Mouse (Mus musculus) fat pad, adult 2 months (tissue): ENCODE data around the gene Mvk.

Experiments
- DNase-seq: peaks from one replicate; pipeline ENCODE4 v3.0.0-alpha.2; 2011; ENCODE audit warnings: low read depth, low spot score; ENCODE audit errors: extremely low read depth

Mvk gene

DNA sequence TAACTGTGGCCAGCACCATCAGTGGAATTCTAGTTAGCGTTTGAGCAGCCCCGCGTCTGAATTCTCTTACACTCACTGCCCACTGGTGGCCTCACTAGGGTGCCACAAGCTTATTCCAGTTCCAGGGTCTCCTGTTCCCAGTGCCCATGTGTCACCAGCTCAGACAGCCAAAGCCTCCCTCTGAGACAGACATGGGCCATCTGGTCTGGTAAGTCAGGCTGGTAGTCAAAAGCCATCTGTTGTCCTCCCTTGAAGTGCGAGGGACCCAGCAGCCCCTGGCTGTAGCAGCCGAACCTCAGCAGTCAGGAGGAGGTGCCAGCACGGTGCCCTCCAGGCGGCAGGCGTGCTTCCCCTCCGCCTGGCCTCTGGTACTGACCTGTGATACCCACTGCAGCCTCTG is 12.2 kb downstream of the Mvk start:
- DNase-seq: no peak

DNA sequence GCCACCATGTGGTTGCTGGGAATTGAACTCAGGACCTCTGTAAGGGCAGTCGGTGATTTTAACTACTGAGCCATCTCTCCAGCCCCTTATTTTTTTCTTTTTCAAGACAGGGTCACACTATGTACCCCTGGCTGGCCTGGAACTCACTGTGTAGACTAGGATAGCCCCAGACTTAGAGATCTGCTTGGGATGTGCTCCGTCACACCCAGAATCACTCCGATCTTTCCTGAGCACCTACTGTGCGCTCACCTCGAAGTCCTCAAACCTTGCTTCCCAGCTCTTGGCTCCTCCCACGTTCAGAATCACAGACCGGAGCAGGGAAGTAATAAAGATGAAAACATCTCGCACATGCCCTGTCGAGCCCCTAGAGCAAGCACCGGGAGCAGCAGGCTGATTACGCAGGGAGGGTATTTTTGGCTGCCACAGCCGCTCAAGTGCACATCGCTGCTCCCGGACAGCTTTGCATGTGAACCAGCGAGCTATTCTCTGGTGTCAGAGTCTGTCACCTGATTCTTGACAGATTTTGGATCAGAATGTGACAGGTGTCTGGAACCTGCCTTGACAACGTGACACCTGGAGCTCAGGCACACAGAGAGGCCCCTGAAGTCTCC is 13.0 kb downstream of the Mvk start:
- DNase-seq: no peak

DNA sequence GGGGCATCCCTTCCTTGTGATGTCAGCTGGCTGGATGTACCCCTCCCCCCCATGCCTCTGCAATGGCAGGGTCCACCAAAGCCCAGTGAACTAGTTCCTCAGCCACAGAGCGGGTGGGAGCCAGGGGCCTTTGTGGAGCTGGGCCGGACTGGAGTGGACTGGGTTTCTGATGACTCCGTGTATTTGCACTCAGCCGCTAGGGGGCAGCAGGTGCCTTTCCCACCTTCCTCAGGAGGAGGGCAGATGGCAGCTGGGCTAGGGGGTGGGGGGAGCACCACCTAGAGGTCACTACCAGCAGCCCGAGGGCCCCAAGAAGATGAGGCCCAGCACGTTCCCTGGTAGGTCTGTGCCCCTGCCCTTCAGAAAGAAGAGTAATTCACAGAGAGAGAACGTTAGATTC is 17.2 kb downstream of the Mvk start:
- no peak for DNase-seq

GRCm38 (mm10) chr5:114462067-114463040 is 18.3 kb downstream of the Mvk start:
- no peak for DNase-seq

DNA sequence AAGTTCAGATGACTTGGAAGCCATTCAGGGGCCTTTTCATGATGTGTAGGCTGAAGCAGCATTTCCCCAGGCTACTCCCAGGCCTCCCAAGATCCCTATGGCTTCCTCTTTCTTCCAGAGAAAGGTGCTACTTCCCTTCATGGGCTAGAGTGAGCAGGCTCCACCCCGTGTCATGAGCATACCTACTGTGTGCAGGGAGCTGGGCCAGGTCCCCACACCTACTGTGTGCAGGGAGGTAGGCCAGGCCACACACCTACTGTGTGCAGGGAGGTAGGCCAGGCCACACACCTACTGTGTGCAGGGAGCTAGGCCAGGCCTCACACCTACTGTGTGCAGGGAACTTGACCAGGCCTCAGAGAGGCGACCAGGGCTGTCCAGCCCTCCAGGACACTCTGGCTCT is 20.5 kb downstream of the Mvk start:
- DNase-seq: no peak

DNA sequence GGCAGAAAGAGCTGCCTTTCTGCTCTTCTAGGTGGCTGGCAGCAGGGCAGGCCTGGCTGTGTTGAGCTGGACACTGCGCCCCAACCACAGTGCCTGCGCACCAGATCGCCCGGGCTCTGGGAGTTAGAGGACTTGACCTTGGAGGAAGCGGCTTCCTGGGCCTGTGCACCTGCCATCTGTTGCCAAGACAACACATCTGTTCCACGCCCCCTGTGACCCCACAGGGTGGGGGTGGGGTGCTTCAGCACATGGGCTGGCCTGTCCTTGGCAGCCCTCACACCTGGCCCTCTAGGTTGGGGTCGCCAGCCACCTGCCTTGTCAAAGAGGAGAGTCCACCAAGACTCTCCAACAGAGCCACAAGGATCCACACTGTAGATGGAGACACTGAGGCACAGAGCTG is 21.6 kb downstream of the Mvk start:
- DNase-seq: no peak

GRCm38 (mm10) chr5:114467019-114467418 is 22.9 kb downstream of the Mvk start:
- DNase-seq: no peak

DNA sequence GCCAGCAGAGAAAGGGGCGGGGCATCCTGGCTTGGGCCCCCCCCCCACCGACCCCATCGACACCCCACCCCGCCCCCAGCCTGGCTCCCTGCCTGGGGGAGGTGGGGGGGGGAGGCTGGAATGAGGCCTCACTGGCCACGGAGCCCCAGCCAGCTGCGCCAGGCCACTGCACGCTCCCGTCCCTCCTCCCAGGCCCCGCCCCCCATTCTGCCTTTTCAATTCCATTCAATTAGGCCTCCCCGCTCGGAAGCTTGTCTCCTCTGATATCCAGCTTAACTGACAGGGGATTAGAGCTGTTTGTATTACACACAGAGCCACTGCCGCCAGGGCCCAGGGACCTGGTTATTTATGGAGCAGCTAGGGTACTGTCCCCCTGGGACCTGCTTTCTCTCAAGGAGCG is 23.4 kb downstream of the Mvk start:
- no peak for DNase-seq

DNA sequence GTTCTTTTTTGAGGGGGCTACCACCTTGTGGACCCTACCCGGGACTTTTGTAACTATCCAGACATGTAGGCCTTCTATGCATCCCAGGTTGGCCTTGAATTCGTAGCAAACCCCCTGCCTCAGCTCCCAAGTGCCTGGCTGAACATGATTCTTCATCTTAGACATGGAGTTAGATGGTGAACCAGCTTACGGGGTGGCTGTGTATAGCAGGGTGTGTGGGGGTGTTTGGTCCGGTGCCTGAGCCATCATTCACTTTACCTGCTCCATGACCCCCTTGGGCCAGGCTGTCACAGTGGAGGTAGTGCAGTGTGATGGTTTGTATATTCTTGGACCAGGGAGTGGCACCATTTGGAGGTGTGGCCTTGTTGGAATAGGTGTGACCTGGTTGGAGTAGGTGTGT is 23.9 kb downstream of the Mvk start:
- no peak for DNase-seq

DNA sequence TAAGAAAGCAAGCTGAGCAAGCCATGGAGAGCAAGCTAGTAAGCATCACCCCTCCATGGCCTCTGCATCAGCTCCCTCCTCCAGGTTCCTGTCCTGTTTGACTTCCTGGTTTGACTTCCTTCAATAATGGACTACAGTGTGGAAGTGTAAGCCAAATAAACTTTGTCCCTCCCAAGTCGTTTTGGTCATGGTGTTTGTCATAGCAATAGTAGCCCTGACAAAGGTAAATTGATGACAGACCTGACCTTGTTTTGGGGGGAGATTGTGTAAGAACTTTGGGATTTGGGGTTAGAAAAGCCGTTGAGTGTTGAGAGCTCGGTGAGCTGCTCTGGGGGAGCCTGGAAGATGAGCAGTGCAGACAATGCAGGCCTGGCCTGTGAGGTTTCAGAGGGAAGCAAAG is 26.3 kb downstream of the Mvk start:
- no peak for DNase-seq

DNA sequence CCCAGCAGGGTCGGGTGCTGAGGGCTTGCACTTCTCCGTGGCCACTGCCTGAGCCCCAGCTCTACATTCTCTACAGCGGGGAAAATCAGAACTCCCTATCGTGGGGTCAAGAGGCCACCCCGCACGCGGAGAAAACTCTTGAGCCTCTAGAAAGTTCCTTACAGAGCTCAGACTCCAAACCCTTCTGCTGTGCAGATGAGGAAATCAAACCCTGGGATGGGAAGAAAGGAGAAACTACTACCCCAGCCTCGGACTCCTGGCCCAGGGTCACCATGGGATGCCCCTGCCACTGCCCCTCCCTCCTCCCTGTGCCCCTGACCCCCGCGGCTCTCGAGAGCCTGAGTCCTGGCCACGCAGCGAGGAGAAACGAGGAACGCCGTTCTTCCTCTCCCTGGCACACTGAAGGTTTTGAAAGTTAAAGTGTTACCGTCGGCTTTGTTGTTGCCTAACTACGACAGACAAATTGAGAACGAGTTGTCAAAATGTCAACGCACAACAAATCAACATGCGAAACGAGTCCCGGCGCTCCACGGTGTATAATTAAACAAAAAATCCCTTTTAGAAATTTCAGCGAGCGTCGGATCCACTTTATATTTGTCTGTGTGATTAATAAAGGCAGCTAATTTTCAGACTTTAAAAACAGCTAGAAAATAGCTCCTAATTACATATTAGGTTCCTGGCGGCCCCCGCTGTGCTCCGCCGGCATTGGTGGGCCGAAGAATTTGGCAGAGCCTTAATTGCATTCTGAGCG is 30.8 kb downstream of the Mvk start:
- no peak for DNase-seq

GRCm38 (mm10) chr5:114478267-114478666 is 34.2 kb downstream of the Mvk start:
- no peak for DNase-seq

- DNase-seq: no peak
Observed at GRCm38 (mm10) chr5:114482587-114483011, 38.5 kb downstream of the Mvk start.

DNA sequence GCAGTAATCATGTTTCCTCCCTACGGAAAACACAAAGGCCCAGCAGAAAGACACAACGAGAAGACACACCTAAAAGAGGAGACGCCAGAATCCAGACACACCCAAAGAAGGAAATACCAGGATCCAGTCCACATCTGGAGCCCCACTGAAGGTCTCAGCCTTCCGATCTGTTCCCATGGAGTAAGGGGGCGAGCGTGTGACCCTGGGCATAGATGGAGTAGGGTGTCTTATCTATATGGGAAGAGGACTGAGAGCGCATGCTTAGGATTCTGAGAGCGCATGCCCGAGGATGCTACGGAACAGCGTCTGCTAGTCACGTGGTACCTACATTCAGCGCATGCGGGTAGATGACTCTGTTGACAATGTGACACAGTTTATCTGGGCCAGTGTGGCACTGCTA is 41.6 kb downstream of the Mvk start:
- no peak for DNase-seq

DNA sequence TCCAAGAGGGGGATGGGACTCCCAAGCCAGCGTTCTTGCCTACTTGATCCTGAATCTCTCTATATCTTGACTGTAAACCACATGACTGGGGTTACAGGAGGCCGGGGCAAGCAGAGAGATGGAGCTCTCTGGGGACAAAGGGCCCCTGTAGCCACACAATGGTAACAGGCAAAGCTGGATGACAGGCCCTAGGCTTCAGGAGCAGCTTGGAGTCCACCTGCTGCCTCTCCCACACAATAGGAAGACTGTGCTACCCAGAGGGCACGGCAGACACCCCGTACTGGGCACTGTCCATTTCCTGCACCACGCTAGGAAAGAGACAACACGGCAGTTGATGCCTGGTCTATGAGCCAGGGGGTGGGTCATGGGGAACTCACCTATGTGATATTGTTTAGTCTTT is 45.5 kb downstream of the Mvk start:
- no peak for DNase-seq

DNA sequence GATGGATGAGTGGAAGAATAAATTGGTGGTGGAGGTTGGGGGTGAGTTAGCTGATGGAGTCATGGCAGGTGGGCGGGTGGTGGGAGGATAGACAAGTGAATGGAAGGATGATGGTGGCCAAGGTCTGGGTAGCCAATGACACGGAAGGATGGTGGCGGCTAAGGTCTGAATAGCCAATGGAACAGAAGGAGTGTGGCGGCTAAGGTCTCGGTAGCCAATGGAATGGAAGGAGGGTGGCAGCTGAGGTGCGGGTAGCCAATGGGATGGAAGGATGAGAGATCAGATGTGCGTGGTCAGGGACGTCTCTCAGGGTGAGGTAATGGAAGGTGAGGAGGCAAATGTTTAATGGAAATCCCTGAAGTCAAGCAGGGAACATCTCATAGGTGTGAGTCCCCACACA is 46.2 kb downstream of the Mvk start:
- no peak for DNase-seq

- no peak for DNase-seq
Observed at GRCm38 (mm10) chr5:114494761-114495160, 50.7 kb downstream of the Mvk start.

- DNase-seq: no peak
Observed at GRCm38 (mm10) chr5:114501252-114501651, 57.2 kb downstream of the Mvk start.

DNA sequence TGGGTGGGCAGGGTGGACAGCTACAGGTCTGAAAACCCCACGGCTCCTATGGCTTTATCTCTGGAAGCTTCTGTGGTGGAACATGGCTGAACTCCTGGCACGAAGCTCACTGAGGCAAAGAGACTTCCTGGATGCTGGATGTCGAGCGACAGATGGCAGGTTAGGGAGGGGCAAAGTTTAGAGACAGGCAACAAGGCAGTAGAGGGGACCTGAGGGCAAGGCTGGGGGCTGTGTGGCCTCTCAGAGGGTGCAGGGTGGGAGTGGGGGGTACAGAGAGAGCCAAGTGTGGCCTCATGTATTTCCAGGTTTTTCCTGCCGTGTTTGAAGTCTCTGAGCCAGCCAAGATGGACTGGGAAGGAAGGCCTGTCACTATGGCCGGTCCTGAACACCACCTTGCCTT is 60.8 kb downstream of the Mvk start:
- no peak for DNase-seq

GRCm38 (mm10) chr5:114505260-114506085 is 61.4 kb downstream of the Mvk start:
- DNase-seq: no peak

GRCm38 (mm10) chr5:114507394-114507793 is 63.3 kb downstream of the Mvk start:
- no peak for DNase-seq
